Mouse (Mus musculus): ENCODE data around the gene Nrarp.

DNA sequence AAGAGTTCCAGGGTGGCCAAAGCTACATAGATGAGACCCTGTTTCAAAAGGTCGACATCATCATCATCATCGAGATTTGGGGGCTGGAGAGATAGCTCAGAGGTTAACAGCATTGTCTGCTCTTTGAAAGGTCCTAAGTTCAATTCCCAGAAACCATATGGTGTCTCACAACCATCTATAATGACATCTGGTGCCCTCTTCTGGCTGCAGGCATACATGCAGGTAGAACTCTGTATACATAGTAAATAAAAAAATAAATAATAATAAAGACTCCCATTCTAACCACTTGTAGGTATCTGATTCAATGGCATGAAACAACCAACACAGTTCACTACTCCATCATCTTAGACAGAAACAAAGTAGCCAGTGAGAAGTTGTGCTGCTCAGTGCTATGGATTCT, 23.6 kb upstream of the Nrarp start:
- TF ChIP-seq CTCF (conservative IDR thresholded peaks at IDR 0.05; ENCODE audit: low read length) (no peak; the same call in 1 of the 2 replicates), POU5F1 (IDR thresholded peaks at IDR 0.05; ENCODE audit: borderline replicate concordance, low read length) (no peak)

Measured in E14TG2a.4 (cell line).